8 mouse cellular contexts compared by ENCODE assay signal in genomic region chr17:24169317-24170065, GRCm38 (mm10). TPM values are rescaled to one million over a fixed set of nuclear protein-coding genes. Genes with fewer than 3 reads are reported as not detected.
A peak's percentile ranks its signal among the peaks of the same experiment; 100 is the strongest.
DNase-seq lines count a peak whose midpoint lies in the region; ATAC-seq and TF ChIP-seq lines count a peak whose summit lies in the region.

Gene Atp6v0c, minus strand, starts transcription at chr17:24169702.

- intact Hi-C loops in gastrocnemius, adult 2 months (cut with DNase I): loop anchor here (2.0 to 5.0 kb wide), 4 partner anchors 53 to 223 kb away; partner anchors contain the start of gene Tedc2
- intact Hi-C loops in left cerebral cortex, adult 2 months (cut with DNase I): loop anchor here (2.0 to 5.0 kb wide), 4 partner anchors 35 to 243 kb away; partner anchors contain the start of genes Abca17, Abca3, Rnps1 and Tbc1d24

- peak within 1 kb of the TSS; percentile 89 for H3K4me3 ChIP-seq in gastrocnemius, adult 2 months
- peak within 1 kb of the TSS; percentile 57 for H3K4me3 ChIP-seq in hindbrain, postnatal 0 days (ENCODE audit: low read length)
- H3K4me3 ChIP-seq in left cerebral cortex, adult 2 months: peak within 1 kb of the TSS; percentile 98

- peak; percentile 21 for TF ChIP-seq CTCF in gastrocnemius, adult 2 months (IDR thresholded peaks at IDR 0.05)
- peak; percentile 52 for TF ChIP-seq CTCF in hindbrain, postnatal 0 days (IDR thresholded peaks at IDR 0.05; ENCODE audit: low read depth)
- TF ChIP-seq CTCF in left cerebral cortex, adult 2 months (IDR thresholded peaks at IDR 0.05): peak; percentile 45

- H3K36me3 ChIP-seq in hindbrain, postnatal 0 days (ENCODE audit: insufficient read depth, low read length): peaks cover 3% of the 10 kb centered on the region; the same call in 1 of the 2 replicates

- H3K9ac ChIP-seq in hindbrain, postnatal 0 days (replicated peaks; ENCODE audit: low read length): peak within 1 kb of the TSS; percentile 85

- peak; percentile 89 for DNase-seq in WW6 (ENCODE audit: low read depth, low spot score)
- DNase-seq in cerebellum, postnatal 4 days (ENCODE audit: low spot score in 2 of 2): peak; percentile 87 to 93
- DNase-seq in gastrocnemius, adult 2 months: peak; percentile 97
- DNase-seq in hindbrain, postnatal 0 days (ENCODE audit: low spot score): peak; percentile 98
- DNase-seq in left cerebral cortex, adult 2 months (ENCODE audit: extremely low spot score in 1 of 2, low spot score in 2 of 2): peak; percentile 91 to 92
- peak; percentile 96 to 99 for DNase-seq in right cerebral cortex, adult 2 months (ENCODE audit: low spot score in 2 of 2)
- peak; percentile 95 for DNase-seq in urinary bladder, postnatal 14 days (ENCODE audit: low spot score)

- no peaks in the 10 kb centered on the region for H3K27me3 ChIP-seq in hindbrain, postnatal 0 days (ENCODE audit: insufficient read depth, low read length)

- peak within 1 kb of the TSS; percentile 100 for H3K27ac ChIP-seq in gastrocnemius, adult 2 months
- H3K27ac ChIP-seq in hindbrain, postnatal 0 days: peak within 1 kb of the TSS; percentile 100
- H3K27ac ChIP-seq in left cerebral cortex, adult 2 months: peak within 1 kb of the TSS; percentile 100

- H3K4me2 ChIP-seq in hindbrain, postnatal 0 days (ENCODE audit: low read depth, low read length): peak within 1 kb of the TSS; percentile 78

- H3K4me1 ChIP-seq in hindbrain, postnatal 0 days (ENCODE audit: insufficient read depth, low read length): peaks cover 14% of the 10 kb centered on the region

- WGBS in hindbrain, postnatal 0 days: under 1% methylated on average over 58 of the region's 58 CpGs

- H3K9me3 ChIP-seq in hindbrain, postnatal 0 days (ENCODE audit: low read length): no peaks in the 10 kb centered on the region

- ATAC-seq in hindbrain, postnatal 0 days: peak; percentile 91
- ATAC-seq in megakaryocyte, adult 5-6 weeks (ENCODE audit: poor library complexity, severe bottlenecking): peak; percentile 64

RNA-seq across cellular contexts. Expression of gene Atp6v0c, which starts in this region (rescaled TPM):
- total RNA-seq in gastrocnemius, adult 2 months (2021): 100 to 1,000 TPM; 147 to 152 TPM
- 780 and 854 TPM in 2 replicates for total RNA-seq in hindbrain, postnatal 0 days (2014; rRNA removed)
- 2,172 and 2,275 TPM in 2 replicates for polyA plus RNA-seq in hindbrain, postnatal 0 days (2015; fragmentation: Nextera tagmentation; extraction: Ambion mirVana)
- 1,000 to 10,000 TPM; 1,211 to 1,240 TPM for total RNA-seq in left cerebral cortex, adult 2 months (2021)
- total RNA-seq in megakaryocyte, adult 5-6 weeks (2015): 468 and 476 TPM in 2 replicates
- total RNA-seq in megakaryocyte, adult 5-6 weeks (2017): 175 and 180 TPM in 2 replicates

Comparison
In these comparisons a context has a peak if more than half of its experiments do, and no peak if none do; other contexts are left out.
1. Peak in every context shown above with its lines: DNase-seq, ATAC-seq, H3K4me3 ChIP-seq and H3K27ac ChIP-seq.